Mouse (Mus musculus) liver, embryonic 12.5 days (tissue): ENCODE results near the gene Ttc37. TPM values are rescaled to one million over a fixed set of nuclear protein-coding genes. Genes with fewer than 3 reads are reported as not detected.

Experiments used
- ATAC-seq: fragments of 200-750 bp; cut with Nextera tagmentation; 2 replicates; pipeline ENCODE4 v1.8.0; 2017; ENCODE audit warnings: moderate number of reproducible peaks, mild to moderate bottlenecking, moderate library complexity
- H3K27ac ChIP-seq: fragments of 300-500 bp; sonication (generic); 2 replicates; pipeline ENCODE4 v1.5.1; 2016; ENCODE audit warnings: mild to moderate bottlenecking
- H3K27me3 ChIP-seq: fragments of 300-500 bp; sonication (generic); replicated peaks from 2 replicates; pipeline ENCODE4 v1.6.1; 2016; ENCODE audit warnings: mild to moderate bottlenecking, moderate library complexity
- H3K36me3 ChIP-seq: fragments of 300-500 bp; sonication (generic); 2 replicates; pipeline ENCODE4 v1.6.1; 2016; ENCODE audit warnings: mild to moderate bottlenecking, moderate library complexity
- H3K4me1 ChIP-seq: fragments of 300-500 bp; sonication (generic); 2 replicates; pipeline ENCODE4 v1.6.1; 2016
- H3K4me2 ChIP-seq: fragments of 300-500 bp; sonication (generic); 2 replicates; pipeline ENCODE4 v1.6.1; 2016; ENCODE audit warnings: mild to moderate bottlenecking, moderate library complexity
- H3K4me3 ChIP-seq: fragments of 300-500 bp; sonication (generic); 2 replicates; pipeline ENCODE4 v1.5.1; 2016; ENCODE audit warnings: mild to moderate bottlenecking, moderate library complexity
- H3K9ac ChIP-seq: fragments of 300-500 bp; sonication (generic); 2 replicates; pipeline ENCODE4 v1.6.1; 2016; ENCODE audit warnings: mild to moderate bottlenecking, moderate library complexity
- H3K9me3 ChIP-seq: fragments of 300-500 bp; sonication (generic); replicated peaks from 2 replicates; pipeline ENCODE4 v1.6.1; 2016; ENCODE audit warnings: mild to moderate bottlenecking, moderate library complexity
- WGBS: fragments of 180-500 bp; shearing (Covaris S2); methylation state at CpG from one replicate; pipeline ENCODE4 v1.1.7; 2016; ENCODE audit not compliant: insufficient replicate concordance; 5-methylcytosine and 5-hydroxymethylcytosine counted together
- polyA plus RNA-seq: library from polyadenylated mRNA; unstranded; fragments of >200 nt; fragmentation: Nextera tagmentation; extraction: Ambion mirVana; gene quantifications from 2 replicates; pipeline ENCODE4 v1.2.1, GENCODE M21; 2016

Gene Ttc37
- polyA plus RNA-seq, 1 experiment from 2014 or later = 10.1 TPM

DNA sequence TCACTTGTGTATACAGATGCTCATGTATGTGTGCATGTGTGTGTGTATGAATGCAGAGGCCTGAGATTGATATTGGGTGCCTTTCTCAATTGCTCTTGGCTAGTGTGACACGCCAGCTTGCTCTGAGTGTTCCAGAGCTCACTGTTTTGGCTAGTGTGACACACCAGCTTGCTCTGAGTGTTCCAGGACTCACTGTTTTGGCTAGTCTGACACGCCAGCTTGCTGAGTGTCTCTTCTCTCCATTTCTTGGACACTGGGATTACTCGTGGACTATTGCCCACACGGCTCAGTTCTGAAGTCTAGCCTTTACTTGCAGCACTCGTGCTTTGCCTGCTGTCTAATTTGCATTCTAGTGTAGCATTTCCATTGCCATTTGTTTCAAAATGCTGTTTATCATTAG, 80.2 kb downstream of the Ttc37 start:
- H3K36me3 ChIP-seq = peaks cover 48% of the 10 kb centered on the region
- no peaks in the 10 kb centered on the region for H3K27me3 ChIP-seq
- H3K4me3 ChIP-seq = no peak overlapping the region
- H3K4me1 ChIP-seq = peaks cover 5% of the 10 kb centered on the region; the same call in 1 of the 2 replicates
- H3K9me3 ChIP-seq = no peaks in the 10 kb centered on the region
- whole genome bisulfite sequencing = 77% methylated on average over 5 of the region's 5 CpGs
- ATAC-seq = no peak
- H3K9ac ChIP-seq = no peak overlapping the region
- H3K27ac ChIP-seq = no peak overlapping the region
- H3K4me2 ChIP-seq = no peak overlapping the region

DNA sequence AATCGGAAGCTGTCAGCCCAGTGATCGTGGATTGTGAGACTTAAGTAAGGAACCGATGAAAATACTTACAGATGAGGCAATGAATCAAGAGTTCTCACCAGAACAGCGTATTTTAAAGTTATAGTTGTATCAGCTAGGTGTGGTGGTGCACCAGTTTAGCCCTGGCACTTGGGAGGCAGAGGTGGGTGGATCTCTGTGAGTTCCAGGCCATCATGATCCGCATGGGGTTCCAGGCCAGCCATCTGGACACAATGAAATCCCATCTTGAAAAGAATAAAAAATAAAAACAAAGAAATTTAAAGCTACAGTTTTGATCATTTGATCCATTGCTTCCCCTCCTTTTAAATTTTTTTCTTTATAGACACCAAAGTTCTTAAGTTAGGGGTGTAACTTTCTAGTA, 89.1 kb downstream of the Ttc37 start:
- no peak overlapping the region for H3K4me2 ChIP-seq
- no peak overlapping the region for H3K9ac ChIP-seq
- no peak overlapping the region for H3K27ac ChIP-seq
- 87% methylated on average over 5 of the region's 5 CpGs for WGBS
- H3K4me1 ChIP-seq = no peaks in the 10 kb centered on the region
- no peaks in the 10 kb centered on the region for H3K9me3 ChIP-seq
- peaks cover 49% of the 10 kb centered on the region for H3K36me3 ChIP-seq
- no peaks in the 10 kb centered on the region for H3K27me3 ChIP-seq
- ATAC-seq = no peak
- no peak overlapping the region for H3K4me3 ChIP-seq

DNA sequence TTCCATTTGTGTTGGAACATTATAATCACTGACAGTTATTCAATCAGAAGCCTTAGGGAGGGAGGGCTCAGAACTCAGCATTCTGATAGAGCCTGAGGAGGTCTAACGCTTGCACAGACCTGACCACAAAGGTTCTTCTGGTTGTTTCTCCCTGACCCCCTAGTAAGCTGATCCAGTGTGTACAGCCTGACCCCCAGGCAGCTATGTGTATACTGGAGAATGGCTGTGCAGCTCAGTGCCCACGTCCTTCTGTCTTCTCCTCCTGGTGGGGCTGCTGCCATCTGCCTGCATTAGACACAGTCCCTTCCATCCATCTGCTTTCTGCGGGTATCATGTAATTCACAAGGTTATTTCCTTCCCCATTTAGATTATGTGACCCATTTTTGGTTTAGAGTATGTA, 90.7 kb downstream of the Ttc37 start:
- Histone ChIP-seq H3K4me3 (no peak overlapping the region), H3K27me3 (no peaks in the 10 kb centered on the region), H3K9me3 (no peaks in the 10 kb centered on the region), H3K4me2 (no peak overlapping the region), H3K4me1 (no peaks in the 10 kb centered on the region), H3K9ac (no peak overlapping the region), H3K36me3 (peaks cover 44% of the 10 kb centered on the region), H3K27ac (no peak overlapping the region)
- 80% methylated on average over 3 of the region's 3 CpGs for WGBS
- ATAC-seq = no peak

DNA sequence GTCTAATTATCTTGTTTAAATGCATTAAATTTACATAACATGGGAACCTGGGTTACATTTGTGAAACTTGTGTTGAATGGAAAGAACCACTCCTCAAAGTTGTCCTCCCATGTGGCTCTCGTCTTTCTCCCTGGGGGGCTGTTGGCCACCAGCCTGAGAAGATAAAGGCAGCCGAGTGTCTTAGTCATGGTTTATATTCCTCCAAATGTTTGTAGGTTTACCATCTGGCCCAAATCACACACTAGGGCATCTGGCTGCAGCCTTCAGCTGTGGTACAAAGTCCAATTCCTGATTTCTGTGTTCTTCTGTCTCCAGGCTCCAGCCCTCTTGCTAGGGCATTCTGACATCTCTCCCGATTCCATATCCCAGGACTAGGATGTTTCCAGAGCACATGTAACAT, 91.7 kb downstream of the Ttc37 start:
- Histone ChIP-seq H3K36me3 (peaks cover 43% of the 10 kb centered on the region), H3K27me3 (no peaks in the 10 kb centered on the region), H3K27ac (no peak overlapping the region), H3K9me3 (no peaks in the 10 kb centered on the region), H3K4me3 (no peak overlapping the region), H3K9ac (no peak overlapping the region), H3K4me1 (no peaks in the 10 kb centered on the region), H3K4me2 (no peak overlapping the region)
- WGBS = 77% methylated on average over 3 of the region's 3 CpGs
- ATAC-seq = no peak

DNA sequence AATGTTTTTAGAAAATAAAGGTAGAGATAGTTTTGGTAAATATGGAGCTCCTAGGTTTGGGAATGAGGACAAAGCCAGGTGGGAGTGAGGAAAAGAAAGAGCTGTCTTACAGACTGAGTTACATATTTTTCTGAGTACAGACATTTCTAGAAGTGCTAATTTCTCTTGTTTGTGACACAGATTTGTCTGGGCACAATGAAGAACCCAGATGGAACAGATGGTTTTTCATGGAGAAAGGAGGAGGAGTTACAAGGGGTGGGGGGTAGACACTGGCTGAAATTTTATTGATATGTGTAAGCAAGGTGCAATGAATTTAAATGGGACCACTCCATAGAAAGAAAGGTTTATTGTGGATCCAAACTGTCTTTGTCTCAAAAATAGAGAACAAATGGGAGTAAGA, 96.4 kb downstream of the Ttc37 start:
- Histone ChIP-seq H3K4me1 (no peaks in the 10 kb centered on the region), H3K27me3 (no peaks in the 10 kb centered on the region), H3K4me2 (no peak overlapping the region), H3K4me3 (no peak overlapping the region), H3K36me3 (peaks cover 28% of the 10 kb centered on the region), H3K9me3 (no peaks in the 10 kb centered on the region), H3K27ac (no peak overlapping the region), H3K9ac (no peak overlapping the region)
- ATAC-seq = no peak

DNA sequence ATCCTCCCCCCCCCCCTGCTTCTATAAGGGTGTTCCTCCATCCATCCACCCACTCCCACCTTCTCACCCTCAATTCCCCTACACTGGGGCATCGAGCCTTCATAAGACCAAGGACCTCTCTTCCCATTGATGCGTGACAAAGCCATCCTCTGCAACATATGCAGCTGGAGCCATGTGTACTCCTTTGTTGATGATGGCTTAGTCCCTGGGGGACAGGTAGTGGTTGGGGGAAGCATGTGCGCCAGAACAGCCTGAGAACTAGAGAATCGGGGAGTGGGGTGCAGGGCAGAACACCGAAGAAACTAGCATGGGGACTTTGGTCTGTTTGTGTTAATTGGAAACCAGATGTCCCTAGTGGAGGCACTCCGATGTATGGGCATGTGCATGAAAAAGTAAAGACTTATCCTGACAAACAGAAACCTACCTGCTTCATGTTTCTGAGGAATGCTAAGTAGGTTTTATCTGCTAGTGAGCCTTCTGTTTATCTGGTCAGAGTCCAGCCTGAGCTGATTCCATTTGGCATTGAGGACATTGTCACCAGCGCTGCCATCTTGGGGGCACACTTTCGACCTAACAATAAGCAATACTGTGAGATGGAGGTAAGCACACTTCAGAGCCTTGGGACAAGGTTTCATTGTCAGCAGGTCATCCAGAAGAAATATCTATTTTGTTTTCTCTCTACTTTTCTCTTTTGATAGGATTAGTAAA, 97.1 kb downstream of the Ttc37 start:
- Histone ChIP-seq H3K4me3 (no peak overlapping the region), H3K9me3 (no peaks in the 10 kb centered on the region), H3K27ac (no peak overlapping the region), H3K4me1 (no peaks in the 10 kb centered on the region), H3K36me3 (peaks cover 23% of the 10 kb centered on the region), H3K4me2 (no peak overlapping the region), H3K27me3 (no peaks in the 10 kb centered on the region), H3K9ac (no peak overlapping the region)
- 81% methylated on average over 8 of the region's 8 CpGs for WGBS
- ATAC-seq = no peak

DNA sequence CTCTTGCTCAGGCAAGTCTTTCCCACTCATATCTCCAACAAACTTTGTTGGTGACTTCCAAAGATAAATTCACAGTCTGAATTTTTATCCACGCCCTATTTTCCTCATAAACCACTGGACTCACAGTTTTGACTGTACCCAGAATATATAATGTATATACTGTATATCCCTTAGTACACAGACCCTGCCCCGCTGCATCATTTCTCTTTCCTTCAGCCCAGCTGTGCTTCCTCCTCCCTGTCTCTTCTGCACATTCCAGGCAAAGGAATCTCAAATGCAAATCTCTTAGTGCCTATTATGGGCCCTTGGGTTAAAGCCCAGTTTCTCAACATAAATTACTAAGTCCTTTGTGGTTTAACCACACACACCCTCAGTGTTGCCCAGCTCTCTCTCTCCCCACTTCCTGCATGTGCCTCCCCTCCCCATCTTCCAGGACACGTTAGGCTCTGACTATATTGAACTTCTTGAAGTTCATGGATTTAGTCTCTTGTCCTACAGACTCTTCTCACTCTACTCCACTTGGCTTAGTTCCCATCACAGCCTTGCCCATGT, 98.8 kb downstream of the Ttc37 start:
- peaks cover 5% of the 10 kb centered on the region; the same call in 1 of the 2 replicates for H3K36me3 ChIP-seq

DNA sequence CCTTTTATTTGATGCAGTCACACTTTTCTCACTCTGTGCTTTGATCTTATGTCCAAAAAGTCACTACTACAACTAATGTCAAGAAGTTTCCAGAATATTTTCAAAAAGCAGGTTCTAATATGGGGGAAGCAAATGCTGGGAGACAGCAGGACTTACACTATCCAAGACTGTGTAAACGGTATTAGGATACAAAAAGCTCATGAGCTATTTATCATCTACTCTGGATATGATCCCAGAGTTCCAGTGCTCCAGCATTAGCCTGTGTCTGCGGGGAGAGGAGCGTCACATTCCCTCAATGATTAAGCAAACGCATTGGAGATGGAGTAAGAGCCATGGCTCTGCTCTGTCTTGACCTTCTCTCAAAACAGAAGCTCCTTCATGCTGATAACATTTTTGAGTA, 101.4 kb downstream of the Ttc37 start:
- ATAC-seq = no peak

More for the DNA sequence above, 98.8 kb downstream of the Ttc37 start:
- Histone ChIP-seq H3K27ac (no peak overlapping the region), H3K9ac (no peak overlapping the region), H3K4me1 (no peaks in the 10 kb centered on the region), H3K9me3 (no peaks in the 10 kb centered on the region), H3K27me3 (no peaks in the 10 kb centered on the region), H3K4me3 (no peak overlapping the region), H3K4me2 (no peak overlapping the region)
- no peak for ATAC-seq
- 55% methylated on average over 3 of the region's 3 CpGs for WGBS

DNA sequence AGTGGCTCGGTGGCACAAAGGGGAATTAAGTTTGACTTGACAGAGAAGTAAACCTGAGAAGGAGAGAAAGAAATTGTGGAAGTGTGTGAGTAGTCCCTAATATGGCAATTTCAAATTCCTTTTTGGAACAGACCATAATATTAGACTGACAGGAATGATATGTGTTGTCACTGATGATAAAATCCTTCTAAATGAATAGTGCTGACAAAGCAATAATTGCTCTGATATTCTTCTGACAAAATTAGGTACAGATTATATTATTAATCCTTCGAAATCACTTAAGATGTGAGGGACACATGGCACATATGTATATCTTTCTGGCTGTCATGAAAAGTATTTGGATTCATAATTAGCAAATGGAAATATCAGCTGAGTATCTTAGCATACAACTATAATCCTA, 116.4 kb downstream of the Ttc37 start:
- 63% methylated on average over 2 of the region's 2 CpGs for WGBS
- H3K27me3 ChIP-seq = no peaks in the 10 kb centered on the region

More for the DNA sequence above, 101.4 kb downstream of the Ttc37 start:
- no peak overlapping the region for H3K9ac ChIP-seq
- no peaks in the 10 kb centered on the region for H3K9me3 ChIP-seq
- 79% methylated on average over 4 of the region's 4 CpGs for WGBS
- peaks cover 3% of the 10 kb centered on the region; the same call in 1 of the 2 replicates for H3K36me3 ChIP-seq
- no peak overlapping the region for H3K4me3 ChIP-seq
- H3K27me3 ChIP-seq = no peaks in the 10 kb centered on the region
- H3K4me1 ChIP-seq = no peaks in the 10 kb centered on the region
- no peak overlapping the region for H3K27ac ChIP-seq
- H3K4me2 ChIP-seq = no peak overlapping the region

DNA sequence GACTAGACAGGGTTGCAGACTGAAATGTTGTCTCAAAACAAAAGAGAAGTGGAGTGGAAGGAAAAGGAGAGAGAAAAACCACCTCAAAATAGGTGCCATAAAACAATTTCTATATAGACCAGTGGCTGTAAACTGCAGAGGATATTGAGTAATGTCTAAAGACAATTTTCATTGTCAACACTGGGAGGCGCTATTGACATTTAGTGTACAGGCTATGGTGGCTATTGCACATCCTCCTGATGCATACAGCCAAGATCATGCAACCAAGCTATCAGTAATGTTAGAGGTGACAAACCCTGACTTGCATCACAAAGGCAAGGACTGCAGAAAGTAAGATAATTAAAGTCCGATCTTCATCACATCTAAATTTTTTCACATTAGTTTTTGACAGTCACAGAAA, 116.9 kb downstream of the Ttc37 start:
- Histone ChIP-seq H3K27me3 (no peaks in the 10 kb centered on the region), H3K36me3 (no peaks in the 10 kb centered on the region), H3K9me3 (no peaks in the 10 kb centered on the region), H3K9ac (no peak overlapping the region), H3K4me2 (no peak overlapping the region), H3K4me3 (no peak overlapping the region), H3K27ac (no peak overlapping the region), H3K4me1 (no peaks in the 10 kb centered on the region)
- 39% methylated on average over 2 of the region's 2 CpGs for WGBS
- ATAC-seq = no peak

More for the DNA sequence above, 116.4 kb downstream of the Ttc37 start:
- H3K9ac ChIP-seq = no peak overlapping the region
- no peaks in the 10 kb centered on the region for H3K9me3 ChIP-seq
- no peak for ATAC-seq
- H3K4me1 ChIP-seq = no peaks in the 10 kb centered on the region
- no peaks in the 10 kb centered on the region for H3K36me3 ChIP-seq
- no peak overlapping the region for H3K27ac ChIP-seq
- H3K4me3 ChIP-seq = no peak overlapping the region
- H3K4me2 ChIP-seq = no peak overlapping the region
